Mouse (Mus musculus): ENCODE measurements around the gene Iqck.
A peak's percentile ranks its signal among the peaks of the same experiment; 100 is the strongest.

Iqck gene

DNA sequence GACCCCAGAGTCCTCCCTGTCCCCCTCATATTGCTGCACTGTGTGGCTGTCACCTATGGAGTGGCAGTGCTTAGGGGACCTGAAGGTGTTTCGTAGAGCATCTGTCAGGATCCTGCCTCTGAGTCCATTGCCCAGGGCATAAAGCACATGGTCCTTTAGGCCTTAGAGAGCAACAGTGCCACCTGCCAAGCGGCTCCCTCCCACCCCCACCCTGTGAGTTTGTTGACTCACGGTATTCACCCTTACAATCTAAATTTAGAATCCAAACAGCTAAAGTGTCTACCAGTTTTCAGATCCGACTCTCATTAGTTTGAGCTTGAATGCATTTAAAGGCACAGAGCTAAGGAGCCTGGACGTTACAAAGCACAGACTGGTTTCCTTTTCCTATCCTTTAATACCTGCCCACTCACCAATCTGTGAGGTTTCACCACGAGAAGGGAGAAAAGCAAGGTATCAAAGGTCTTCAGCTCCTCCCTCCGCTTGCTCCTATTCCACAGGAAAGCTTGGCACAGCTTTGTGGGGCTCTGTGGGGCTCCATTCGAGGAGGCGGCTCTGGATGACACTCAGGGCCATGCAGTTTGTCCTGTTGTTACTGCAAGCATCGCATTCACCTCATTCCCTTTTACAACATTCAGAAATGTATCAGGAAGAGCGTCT, 98.2 kb downstream of the Iqck start:
- no peak for DNase-seq (ENCODE audit: low spot score)

DNA sequence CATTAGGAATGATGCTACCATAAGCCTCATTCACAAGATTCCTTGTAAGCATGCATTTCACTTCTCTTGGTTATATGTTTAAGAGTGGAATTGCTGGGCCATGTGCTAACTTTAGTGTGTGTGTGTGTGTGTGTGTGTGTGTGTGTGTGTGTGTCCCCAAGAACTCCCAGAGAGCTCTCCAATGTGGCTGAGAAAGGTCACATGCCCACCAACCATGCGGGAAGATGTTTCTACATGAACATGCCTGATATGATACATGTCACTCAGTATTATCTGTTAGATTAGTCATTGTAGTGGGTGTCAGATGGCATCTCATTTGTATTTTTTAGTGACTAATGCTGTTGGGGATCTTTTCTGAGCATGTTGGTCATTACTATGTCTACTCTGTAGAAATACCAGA, 99.4 kb downstream of the Iqck start:
- no peak for DNase-seq (ENCODE audit: low spot score)

- DNase-seq (ENCODE audit: low spot score): no peak
Observed at GRCm38 (mm10) chr7:118956616-118957246, 101.2 kb downstream of the Iqck start.

GRCm38 (mm10) chr7:118959209-118959608, 103.7 kb downstream of the Iqck start:
- DNase-seq (ENCODE audit: low spot score): no peak

GRCm38 (mm10) chr7:118964777-118965176, 109.2 kb downstream of the Iqck start:
- DNase-seq (ENCODE audit: low spot score): no peak

DNA sequence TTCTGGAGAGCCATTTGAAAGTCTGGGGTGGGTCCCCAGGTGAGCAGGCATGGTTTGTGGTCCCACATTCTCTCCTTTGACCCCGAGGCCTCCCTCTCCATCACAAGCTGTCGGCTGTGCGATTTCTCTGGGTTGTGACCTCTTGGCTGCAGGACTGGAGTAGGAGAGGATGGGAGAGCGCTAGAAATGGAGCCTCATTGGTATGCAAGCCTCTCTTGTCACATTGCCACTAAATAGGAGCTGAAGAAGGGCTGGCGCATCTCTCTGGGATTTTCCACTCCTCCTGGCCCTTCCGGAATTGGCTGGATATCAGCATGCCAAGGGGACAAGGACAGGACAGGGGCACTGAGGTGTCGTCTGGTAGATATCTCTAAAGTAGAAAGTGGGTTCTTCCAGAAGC, 109.6 kb downstream of the Iqck start:
- DNase-seq (ENCODE audit: low spot score): no peak

DNA sequence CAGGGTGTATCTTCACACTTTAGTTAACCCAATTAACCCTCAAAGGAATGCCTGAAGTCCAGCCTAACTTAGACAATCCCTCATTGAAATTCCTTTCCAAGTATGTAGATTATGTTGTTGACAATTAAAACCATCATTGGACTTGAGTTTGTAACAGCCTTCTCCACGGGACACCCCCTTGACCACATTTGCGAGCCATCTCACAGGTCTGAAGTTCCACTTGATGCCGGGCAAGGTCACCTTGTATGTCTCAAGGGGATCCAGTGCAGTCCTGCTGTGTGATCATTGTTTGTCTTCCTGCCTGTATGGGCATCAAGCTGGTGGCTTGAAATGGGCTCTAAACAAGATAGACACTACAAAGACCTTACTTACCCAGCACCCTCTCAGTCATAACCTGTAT, 113.3 kb downstream of the Iqck start:
- no peak for DNase-seq (ENCODE audit: low spot score)

DNA sequence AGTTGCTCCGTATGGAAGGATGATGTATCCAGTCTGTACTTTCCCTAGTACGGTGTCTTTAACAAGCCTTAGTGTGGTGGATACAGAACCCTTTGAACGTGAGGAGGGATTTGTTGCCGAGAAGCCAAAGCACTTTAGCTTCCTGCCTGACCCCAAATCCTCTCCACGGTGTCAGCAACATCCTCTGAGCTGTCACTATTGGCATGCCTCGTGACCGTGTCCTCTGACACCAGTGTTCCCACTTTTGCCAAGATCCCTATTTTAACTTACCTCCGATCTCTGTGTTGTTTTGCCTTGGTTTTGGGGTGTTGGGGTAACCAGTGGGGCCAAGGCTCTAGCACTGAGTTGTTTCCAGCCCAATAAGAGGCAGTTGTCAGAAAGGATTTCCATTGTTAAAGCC, 115.9 kb downstream of the Iqck start:
- no peak for DNase-seq (ENCODE audit: low spot score)

DNA sequence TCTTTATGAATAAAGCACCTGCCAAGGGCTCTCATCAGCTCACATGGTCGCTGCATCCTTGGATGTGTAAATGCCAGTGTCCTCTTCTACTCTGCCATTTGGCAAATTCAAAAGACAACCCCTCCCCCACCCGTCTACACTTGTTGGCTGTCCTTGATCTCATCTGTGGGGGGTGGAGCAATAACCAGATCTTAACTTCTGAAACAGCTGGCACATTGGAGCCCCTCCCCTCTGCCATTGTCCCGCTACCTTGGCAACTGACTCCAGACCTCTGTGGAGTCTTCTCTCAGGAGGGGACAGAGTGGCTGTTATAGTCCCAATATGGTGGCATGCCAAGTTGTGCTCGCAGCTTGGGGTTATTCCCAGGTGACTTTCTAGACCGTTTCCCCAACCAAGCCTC, 116.8 kb downstream of the Iqck start:
- no peak for DNase-seq (ENCODE audit: low spot score)

DNA sequence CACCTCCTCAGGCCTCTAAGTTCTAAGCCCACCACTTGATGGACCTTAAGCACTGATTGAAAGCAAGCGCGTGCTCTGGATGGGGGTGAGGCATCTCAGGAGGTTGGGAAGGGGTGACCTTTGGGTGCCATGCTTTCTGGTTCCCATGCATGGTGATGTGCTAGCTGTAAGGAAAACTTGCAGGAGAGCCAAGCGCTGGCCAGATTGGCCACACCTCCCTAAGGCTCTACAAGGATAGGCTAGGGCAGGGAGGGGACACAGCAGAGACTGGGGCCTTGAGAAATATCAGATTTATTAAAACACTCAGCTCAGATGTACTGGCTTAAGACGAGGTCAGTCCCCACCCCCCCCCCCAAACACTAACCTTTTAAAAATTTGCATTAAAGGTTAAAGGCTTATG, 117.8 kb downstream of the Iqck start:
- DNase-seq (ENCODE audit: low spot score): no peak

DNA sequence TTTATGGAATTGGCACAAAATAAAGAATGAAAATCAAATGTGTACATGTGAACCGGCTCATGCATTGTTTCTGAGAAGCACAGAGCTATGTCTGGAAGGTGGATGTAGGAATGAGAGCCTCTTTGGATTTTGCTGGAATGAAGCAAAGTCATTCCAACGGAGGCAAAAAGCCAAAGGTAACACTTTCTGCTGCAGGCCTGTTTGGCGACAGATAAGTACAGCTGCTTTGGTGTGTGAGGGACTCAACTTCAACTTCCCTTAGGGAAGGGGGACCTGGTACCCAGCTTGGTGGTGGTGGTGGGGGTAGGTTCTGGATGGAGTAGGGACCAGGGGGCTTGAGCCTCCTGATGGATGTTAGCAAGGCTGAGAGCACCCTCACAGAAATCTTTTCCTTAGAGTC, 120.3 kb downstream of the Iqck start:
- no peak for DNase-seq (ENCODE audit: low spot score)

DNA sequence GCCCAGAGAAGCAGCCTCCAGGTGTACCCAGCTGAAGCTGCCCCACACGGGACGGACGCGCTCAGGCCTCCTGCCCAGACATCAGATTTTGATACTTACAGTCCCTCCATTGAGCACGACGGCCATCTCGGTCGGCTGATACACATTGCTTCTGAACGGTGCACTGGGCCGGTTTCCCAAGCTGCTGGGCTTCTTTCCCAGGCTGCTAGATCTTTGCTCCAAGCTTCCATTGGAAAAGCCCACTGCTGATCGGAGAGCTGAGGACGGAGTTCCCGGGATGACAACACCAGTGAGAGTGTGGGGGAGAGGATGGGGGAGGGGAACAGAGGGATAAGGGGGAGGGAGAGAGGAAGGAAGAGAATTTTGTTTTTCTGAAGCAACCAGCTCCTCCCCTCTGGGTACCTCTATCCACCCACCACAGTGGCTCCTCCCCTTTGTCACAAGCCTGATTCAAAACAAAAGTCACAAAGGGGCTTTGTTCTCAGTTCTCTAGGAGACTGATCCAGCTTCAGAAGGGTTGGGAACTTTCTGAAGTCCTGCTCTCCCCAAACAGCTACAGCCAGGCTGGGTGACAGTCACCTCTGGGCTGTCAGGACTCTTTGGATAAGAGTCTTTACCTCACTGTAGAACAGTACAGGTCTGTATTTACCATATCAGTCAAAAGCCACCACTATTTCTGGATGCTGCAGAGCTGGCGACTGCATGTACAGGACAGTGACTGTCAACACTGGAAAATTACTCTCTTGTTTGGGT, 121.0 kb downstream of the Iqck start:
- DNase-seq (ENCODE audit: low spot score): peak; percentile 43

DNA sequence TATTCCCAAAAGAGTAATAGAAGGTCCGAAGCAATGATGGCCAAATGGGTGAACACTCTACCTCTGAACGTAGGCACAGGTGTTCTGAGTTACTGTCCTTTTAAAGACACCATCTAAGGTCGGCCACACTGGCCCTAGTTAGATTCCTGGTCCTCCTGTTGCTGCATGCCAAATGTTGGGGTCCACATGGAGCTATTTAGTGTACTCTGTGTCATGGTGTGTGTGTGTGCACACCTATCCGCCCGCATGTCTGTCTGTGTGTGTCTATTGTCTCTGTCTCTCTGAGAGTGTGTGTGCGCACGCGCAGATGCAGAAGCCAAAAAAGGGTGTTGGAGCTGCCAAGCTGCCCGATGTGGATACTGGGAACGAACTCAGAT, 121.6 kb downstream of the Iqck start:
- no peak for DNase-seq (ENCODE audit: low spot score)

DNA sequence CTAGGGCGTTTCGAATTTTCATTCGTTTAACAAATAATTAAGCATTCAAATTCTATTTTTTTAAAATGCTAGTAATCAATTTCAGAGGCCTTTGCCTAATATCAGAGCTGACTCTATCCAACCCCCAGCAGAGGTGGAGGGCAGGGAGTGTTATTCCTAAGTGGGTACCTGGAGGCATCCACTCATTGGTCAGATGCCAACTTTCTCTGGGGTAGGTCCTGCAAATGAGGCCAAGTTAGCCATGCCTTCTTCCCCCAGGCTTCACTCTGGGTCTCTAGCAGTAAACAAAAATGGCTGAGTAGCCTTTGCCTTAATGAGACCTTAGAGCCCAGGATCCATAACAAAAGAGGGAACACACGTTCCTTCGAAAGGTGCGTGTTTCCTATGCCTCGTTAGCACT, 123.6 kb downstream of the Iqck start:
- DNase-seq (ENCODE audit: low spot score): no peak

GRCm38 (mm10) chr7:118979708-118980107, 124.2 kb downstream of the Iqck start:
- no peak for DNase-seq (ENCODE audit: low spot score)

DNA sequence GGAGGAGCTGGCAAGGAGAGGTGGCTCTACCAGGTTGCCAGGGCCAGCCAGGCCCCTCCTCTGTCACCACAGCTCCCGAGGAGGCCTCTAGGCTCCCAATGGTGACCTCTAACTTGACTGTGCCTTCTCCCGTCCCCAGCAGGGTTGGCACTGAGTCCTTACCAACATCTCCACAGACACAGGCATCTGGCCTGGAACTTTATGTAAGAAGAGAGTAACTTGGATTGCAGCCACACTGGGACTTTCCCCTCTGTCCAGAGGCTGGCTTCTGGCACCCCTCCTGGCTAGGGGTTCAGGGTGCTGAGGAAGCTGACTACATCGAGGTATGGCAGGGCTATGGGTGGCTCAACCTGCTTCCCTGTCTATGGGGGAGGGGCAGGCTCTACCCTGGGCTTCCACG, 125.8 kb downstream of the Iqck start:
- peak; percentile 28 for DNase-seq (ENCODE audit: low spot score)

DNA sequence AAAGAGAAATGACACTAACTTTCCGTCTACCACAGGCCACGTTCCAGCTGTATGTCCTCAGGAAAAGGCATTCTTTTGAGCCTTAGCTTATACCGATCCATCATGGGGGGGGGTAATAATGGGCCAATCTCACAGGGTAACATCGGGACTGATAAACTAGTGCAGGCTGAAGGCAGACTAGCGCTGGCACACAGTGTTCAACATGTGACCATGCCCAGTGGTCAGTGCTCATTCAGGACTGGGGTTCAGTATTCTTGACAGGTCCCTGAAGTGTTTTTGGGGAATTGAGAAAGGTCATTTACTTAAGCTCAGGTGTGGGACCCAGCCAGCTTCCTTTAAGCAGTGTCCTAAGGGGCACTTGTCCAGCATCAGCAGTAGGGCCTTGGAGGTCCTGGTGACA, 126.3 kb downstream of the Iqck start:
- DNase-seq (ENCODE audit: low spot score): no peak

DNA sequence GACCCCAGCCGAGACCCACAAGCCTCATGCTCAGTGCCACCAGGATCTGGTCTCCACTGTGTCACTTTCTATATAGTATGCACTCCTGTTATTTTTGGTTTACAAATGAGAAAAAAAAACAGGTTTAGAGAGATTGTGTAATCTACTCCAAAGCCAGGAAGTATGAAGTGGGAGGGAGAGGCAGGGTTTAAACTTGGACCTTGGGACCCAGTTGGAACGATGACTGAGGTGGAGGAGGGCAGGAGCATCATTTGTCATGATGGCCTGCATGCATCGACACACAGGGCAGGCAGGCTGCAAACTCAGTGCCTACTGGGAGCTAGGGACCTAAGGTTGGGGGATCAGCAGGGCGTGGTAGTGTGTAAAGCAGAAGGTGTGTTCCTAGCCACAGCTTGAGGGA, 127.0 kb downstream of the Iqck start:
- DNase-seq (ENCODE audit: low spot score): no peak

DNA sequence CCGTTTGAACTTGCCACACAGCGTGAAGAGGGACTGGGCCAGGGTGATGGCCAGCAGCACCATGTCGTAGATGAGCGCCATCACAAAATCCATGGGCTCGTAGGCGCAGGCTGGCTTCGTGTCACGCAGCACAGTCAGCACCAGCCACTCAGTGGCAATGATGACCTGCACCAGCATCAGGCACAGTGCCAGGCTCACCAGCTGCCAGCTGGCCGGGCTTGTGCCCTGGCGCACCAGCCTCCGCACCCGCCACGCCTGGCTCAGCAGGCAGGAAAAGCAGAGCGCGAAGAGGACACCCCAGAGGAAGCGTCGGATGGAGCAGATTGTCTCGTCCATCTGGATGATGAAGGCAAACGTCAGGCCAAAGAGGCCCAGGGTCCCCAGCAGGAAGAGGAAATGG, 128.4 kb downstream of the Iqck start:
- peak; percentile 32 for DNase-seq (ENCODE audit: low spot score)

DNA sequence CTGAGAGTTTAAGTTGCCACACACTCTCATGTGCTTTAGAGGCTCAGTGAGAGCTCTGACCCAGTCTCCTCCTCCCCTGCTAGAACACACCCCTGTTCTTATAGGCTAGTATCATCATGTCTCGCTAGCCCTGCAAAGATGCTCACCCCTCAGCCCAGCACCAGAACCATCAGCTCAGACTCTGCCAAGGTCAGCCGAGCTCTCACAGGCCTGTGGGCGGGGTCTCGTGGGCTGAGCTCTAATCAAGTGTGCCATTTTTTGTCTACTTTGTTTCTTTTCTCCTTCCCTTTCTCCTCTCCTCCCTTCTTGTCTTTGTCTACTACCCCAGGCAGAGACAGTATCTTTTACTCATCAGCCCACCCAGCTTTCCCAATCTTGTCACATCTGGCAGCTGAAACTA, 130.2 kb downstream of the Iqck start:
- DNase-seq (ENCODE audit: low spot score): no peak

DNA sequence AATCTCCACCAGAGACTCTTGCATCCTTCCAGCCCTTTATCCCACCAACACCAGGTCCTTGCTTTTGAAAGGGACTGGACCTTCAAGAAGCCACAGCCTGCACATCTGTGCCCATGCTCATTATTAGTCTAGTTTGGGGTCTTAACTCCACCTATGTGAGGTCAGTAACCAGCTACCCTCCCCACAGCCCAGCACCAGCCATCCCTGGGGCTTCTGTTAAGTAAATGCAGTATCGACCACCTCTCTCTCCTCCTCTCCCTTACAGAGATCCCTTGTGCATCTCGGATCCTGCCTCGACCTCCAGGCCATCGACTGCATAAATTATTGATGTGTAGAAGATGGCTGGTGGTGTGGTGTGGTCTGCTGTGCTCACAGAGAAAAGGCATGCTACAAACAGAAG, 130.8 kb downstream of the Iqck start:
- no peak for DNase-seq (ENCODE audit: low spot score)

GRCm38 (mm10) chr7:118989275-118989856, 133.8 kb downstream of the Iqck start:
- DNase-seq (ENCODE audit: low spot score): no peak

GRCm38 (mm10) chr7:118990282-118990681, 134.7 kb downstream of the Iqck start:
- DNase-seq (ENCODE audit: low spot score): no peak
